Mouse (Mus musculus): ENCODE results near the gene Neu1.

DNA sequence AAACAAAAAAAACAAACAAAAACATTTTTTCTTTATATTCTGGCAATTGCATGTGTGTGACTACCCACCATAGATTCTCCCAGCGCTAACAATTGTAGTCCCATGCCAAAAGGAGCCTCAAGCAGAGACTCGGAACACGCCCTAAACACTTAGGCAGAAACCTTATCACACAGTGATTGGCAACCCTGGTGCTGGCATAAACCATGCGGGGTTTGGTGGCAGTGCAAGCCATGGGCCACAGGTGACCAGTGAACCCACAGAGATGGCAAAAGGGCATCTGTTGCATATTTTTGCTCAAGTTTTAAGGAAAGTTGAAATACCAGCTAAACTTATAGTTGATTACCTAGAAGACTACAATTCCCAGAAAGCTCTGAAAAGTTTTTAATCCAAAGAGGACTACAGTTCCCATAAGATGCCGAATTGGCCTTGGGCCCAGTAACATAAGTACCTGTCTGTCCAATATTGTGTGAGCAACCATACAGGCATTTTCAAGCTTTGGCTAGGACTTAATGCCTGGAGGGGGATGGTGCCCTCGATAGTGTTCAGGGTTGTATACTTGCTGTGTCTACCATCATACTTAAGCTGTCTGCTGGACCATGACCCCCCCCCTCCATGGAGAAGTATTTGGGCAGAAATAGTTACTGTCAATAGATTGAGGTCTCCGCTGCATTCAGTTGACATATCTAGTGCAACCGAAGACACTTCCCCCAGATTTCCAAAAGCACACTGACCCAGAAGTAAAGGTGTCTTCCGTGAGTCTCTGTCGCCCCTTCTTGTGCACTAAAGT is 33.5 kb upstream of the Neu1 start:
- TF ChIP-seq POLR2A (IDR thresholded peaks at IDR 0.05; ENCODE audit: control insufficient read depth, extremely low read depth, insufficient read depth, low read length, poor library complexity): no peak
- TF ChIP-seq CTCF (IDR thresholded peaks at IDR 0.05; ENCODE audit: borderline replicate concordance, control insufficient read depth, extremely low read depth, insufficient read depth, low read length, poor library complexity): no peak

Measured in thymus, adult 2 months (tissue).